Mouse (Mus musculus) liver, postnatal 0 days (tissue): ENCODE results near the gene Cryba4. TPM values are rescaled to one million over a fixed set of nuclear protein-coding genes. Genes with fewer than 3 reads are reported as not detected.
A peak's percentile ranks its signal among the peaks of the same experiment; 100 is the strongest.

Source experiments
- ATAC-seq: fragments of 200-750 bp; cut with Nextera tagmentation; 2 replicates; pipeline ENCODE4 v1.8.0; 2017; ENCODE audit warnings: mild to moderate bottlenecking, moderate library complexity
- DNase-seq: peaks from one replicate; pipeline ENCODE4 v3.0.0-alpha.2; 2016
- H3K27ac ChIP-seq: fragments of 300-500 bp; sonication (generic); 2 replicates; pipeline ENCODE4 v1.5.1; 2014; ENCODE audit warnings: antibody characterized with exemption, moderate library complexity, mild to moderate bottlenecking, low read depth
- H3K27me3 ChIP-seq: fragments of 300-500 bp; sonication (generic); 2 replicates; pipeline ENCODE4 v1.6.1; 2014; ENCODE audit warnings: low read length, control low read depth, mixed read lengths; ENCODE audit not compliant: insufficient read depth
- H3K36me3 ChIP-seq: fragments of 300-500 bp; sonication (generic); replicated peaks from 2 replicates; pipeline ENCODE4 v1.6.1; 2014; ENCODE audit warnings: mild to moderate bottlenecking, control low read depth, low read length, moderate library complexity, mixed read lengths; ENCODE audit not compliant: insufficient read depth
- H3K4me1 ChIP-seq: fragments of 300-500 bp; sonication (generic); 2 replicates; pipeline ENCODE4 v1.6.1; 2014; ENCODE audit warnings: antibody characterized with exemption, mild to moderate bottlenecking, control low read depth; ENCODE audit not compliant: insufficient read depth
- H3K4me2 ChIP-seq: fragments of 300-500 bp; sonication (generic); 2 replicates; pipeline ENCODE4 v1.6.1; 2014; ENCODE audit warnings: low read depth, mild to moderate bottlenecking, low read length, moderate library complexity, mixed read lengths
- H3K4me3 ChIP-seq: fragments of 300-500 bp; sonication (generic); 2 replicates; pipeline ENCODE4 v1.5.1; 2014; ENCODE audit warnings: low read depth, low read length
- H3K9ac ChIP-seq: fragments of 300-500 bp; sonication (generic); replicated peaks from 2 replicates; pipeline ENCODE4 v1.6.1; 2014; ENCODE audit warnings: mild to moderate bottlenecking, moderate library complexity
- H3K9me3 ChIP-seq: fragments of 300-500 bp; sonication (generic); 2 replicates; pipeline ENCODE4 v1.6.1; 2016; ENCODE audit warnings: mild to moderate bottlenecking, control low read depth, low read length, mixed read lengths
- CTCF ChIP-seq: sonication (generic); IDR thresholded peaks from 2 replicates; pipeline ENCODE4 v1.5.1; 2016; ENCODE audit warnings: antibody characterized with exemption, low read depth
- EP300 ChIP-seq: IDR thresholded peaks from 2 replicates; pipeline ENCODE4 v1.6.1; 2016; ENCODE audit warnings: antibody characterized with exemption, low read depth, mild to moderate bottlenecking
- WGBS: fragments of 180-500 bp; shearing (Covaris S2); extraction: QIAGEN DNeasy Blood & Tissue Kit; methylation state at CpG from one replicate; pipeline ENCODE4 v1.1.7; 2014; ENCODE audit not compliant: insufficient replicate concordance; 5-methylcytosine and 5-hydroxymethylcytosine counted together
- polyA plus RNA-seq: library from polyadenylated mRNA; unstranded; fragments of >200 nt; fragmentation: Nextera tagmentation; extraction: Ambion mirVana; gene quantifications from 2 replicates; pipeline ENCODE4 v1.2.1, GENCODE M21; 2015

Cryba4 gene
- polyA plus RNA-seq, 1 experiment from 2014 or later: 0.86 TPM

GRCm38 (mm10) chr5:112292343-112292980 is 40.1 kb upstream of the Cryba4 start:
- 74% methylated on average over 17 of the region's 17 CpGs for WGBS
- Histone ChIP-seq H3K27me3 (no peaks in the 10 kb centered on the region), H3K4me1 (peaks cover 94% of the 10 kb centered on the region), H3K9me3 (no peaks in the 10 kb centered on the region), H3K4me3 (no peak overlapping the region), H3K36me3 (peaks cover 2% of the 10 kb centered on the region; the same call in 1 of the 2 replicates), H3K27ac (peak overlapping the region; percentile 39), H3K4me2 (no peak overlapping the region), H3K9ac (no peak overlapping the region)
- no peak for ATAC-seq
- DNase-seq: no peak
- no peak for TF ChIP-seq CTCF
- TF ChIP-seq EP300: no peak

- no peak for DNase-seq
These were observed 39.5 kb upstream of the Cryba4 start for GRCm38 (mm10) chr5:112291866-112292265.

GRCm38 (mm10) chr5:112290536-112290880 is 38.2 kb upstream of the Cryba4 start:
- Histone ChIP-seq H3K9ac (no peak overlapping the region), H3K4me1 (peaks cover 91% of the 10 kb centered on the region), H3K27ac (peak overlapping the region; percentile 8; the same call in 1 of the 2 replicates), H3K4me3 (no peak overlapping the region), H3K9me3 (no peaks in the 10 kb centered on the region), H3K36me3 (peaks cover 2% of the 10 kb centered on the region; the same call in 1 of the 2 replicates), H3K27me3 (no peaks in the 10 kb centered on the region), H3K4me2 (no peak overlapping the region)
- ATAC-seq (no peak), DNase-seq (no peak)
- WGBS: 85% methylated on average over 8 of the region's 8 CpGs
- no peak for TF ChIP-seq CTCF
- TF ChIP-seq EP300: no peak

More at GRCm38 (mm10) chr5:112291866-112292265, 39.5 kb upstream of the Cryba4 start:
- Histone ChIP-seq H3K4me3 (no peak overlapping the region), H3K9ac (no peak overlapping the region), H3K27ac (peak overlapping the region; percentile 39; the same call in 1 of the 2 replicates), H3K27me3 (no peaks in the 10 kb centered on the region), H3K9me3 (no peaks in the 10 kb centered on the region), H3K4me2 (no peak overlapping the region), H3K4me1 (peaks cover 94% of the 10 kb centered on the region), H3K36me3 (peaks cover 2% of the 10 kb centered on the region; the same call in 1 of the 2 replicates)
- TF ChIP-seq EP300 (no peak), CTCF (no peak)
- no peak for ATAC-seq
- WGBS: 80% methylated on average over 5 of the region's 5 CpGs

- Histone ChIP-seq H3K4me1 (peaks cover 90% of the 10 kb centered on the region), H3K36me3 (peaks cover 2% of the 10 kb centered on the region; the same call in 1 of the 2 replicates), H3K27me3 (no peaks in the 10 kb centered on the region), H3K4me2 (peak overlapping the region; percentile 31), H3K4me3 (no peak overlapping the region), H3K27ac (peak overlapping the region; percentile 65), H3K9ac (no peak overlapping the region), H3K9me3 (no peaks in the 10 kb centered on the region)
- ATAC-seq (peak; percentile 35; the same call in 1 of the 2 replicates), DNase-seq (no peak)
- 70% methylated on average over 16 of the region's 16 CpGs for WGBS
- TF ChIP-seq CTCF (no peak), EP300 (no peak)
These were observed 37.7 kb upstream of the Cryba4 start for GRCm38 (mm10) chr5:112289819-112290535.

GRCm38 (mm10) chr5:112289236-112289635 is 36.9 kb upstream of the Cryba4 start:
- 48% methylated on average over 8 of the region's 8 CpGs for WGBS
- no peaks in the 10 kb centered on the region for H3K9me3 ChIP-seq
- peak overlapping the region; percentile 31; the same call in 1 of the 2 replicates for H3K4me2 ChIP-seq
- H3K9ac ChIP-seq: no peak overlapping the region
- peaks cover 90% of the 10 kb centered on the region for H3K4me1 ChIP-seq
- H3K27me3 ChIP-seq: no peaks in the 10 kb centered on the region
- H3K27ac ChIP-seq: peak overlapping the region; percentile 65
- ATAC-seq (no peak), DNase-seq (no peak)
- H3K4me3 ChIP-seq: no peak overlapping the region
- peaks cover 5% of the 10 kb centered on the region; the same call in 1 of the 2 replicates for H3K36me3 ChIP-seq
- TF ChIP-seq CTCF: no peak
- TF ChIP-seq EP300: no peak
